Mouse (Mus musculus): ENCODE data around the gene Htr6. TPM values are rescaled to one million over a fixed set of nuclear protein-coding genes. Genes with fewer than 3 reads are reported as not detected.

The Htr6 gene
- polyA plus RNA-seq, 1 experiment from 2014 or later = 0.11 TPM

DNA sequence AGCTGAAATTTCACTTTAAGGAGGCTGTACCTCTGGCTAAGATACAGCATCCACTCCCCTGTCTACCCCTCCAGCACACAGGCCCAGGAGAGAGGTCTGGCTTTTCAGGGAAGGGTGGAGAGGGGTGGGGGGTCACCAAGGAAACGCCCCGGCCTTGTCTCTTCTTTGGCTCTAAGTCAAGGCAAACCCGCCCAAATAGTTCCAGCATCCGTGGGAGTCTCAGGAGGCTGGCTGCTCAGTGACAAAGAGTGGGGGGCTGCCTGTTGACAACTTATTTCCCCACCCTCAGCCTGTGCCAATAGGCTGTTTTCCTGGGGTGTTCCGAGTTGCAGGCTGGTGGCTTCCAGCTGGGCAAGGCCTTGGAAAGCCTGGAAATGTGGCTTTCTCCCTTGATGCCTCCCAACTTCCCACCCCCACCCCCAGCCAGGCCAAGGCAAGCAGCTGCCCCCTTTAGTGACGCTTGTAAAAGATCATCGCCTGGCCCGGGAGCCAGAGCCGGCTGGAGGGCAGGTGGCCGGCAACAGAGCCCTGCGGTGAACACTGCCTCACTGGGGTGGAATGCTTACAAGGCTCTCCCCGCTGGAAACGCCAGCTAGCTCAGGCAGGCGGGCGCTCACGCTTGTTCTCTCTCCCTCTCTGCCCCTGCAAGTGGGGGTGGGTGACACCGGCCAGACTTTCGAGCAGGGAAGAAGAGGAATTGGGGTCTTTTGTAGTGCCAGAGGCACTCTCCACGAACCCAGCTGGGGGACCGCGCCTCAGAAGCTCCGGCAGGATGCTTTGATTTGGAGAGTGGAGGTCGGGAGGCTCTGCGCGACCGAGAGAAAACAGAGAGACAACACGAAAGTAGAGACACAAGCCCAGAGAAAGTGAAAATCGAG is 16.3 kb upstream of the Htr6 start:
- ATAC-seq (ENCODE audit: insufficient read depth, low FRiP score, low TSS enrichment) (peak; percentile 48; the same call in 1 of the 2 replicates), DNase-seq (ENCODE audit: low spot score) (peak; percentile 60)
- Histone ChIP-seq H3K4me1 (ENCODE audit: control insufficient read depth, insufficient read depth, low read length) (peaks cover 13% of the 10 kb centered on the region), H3K9me3 (ENCODE audit: control insufficient read depth, low read length) (no peaks in the 10 kb centered on the region), H3K9ac (ENCODE audit: low read length) (peak overlapping the region; percentile 67), H3K4me3 (ENCODE audit: low read depth, low read length) (peak overlapping the region; percentile 56), H3K27ac (ENCODE audit: low read depth, low read length) (no peak overlapping the region), H3K27me3 (ENCODE audit: control insufficient read depth, insufficient read depth, low read length) (peaks cover 37% of the 10 kb centered on the region), H3K36me3 (ENCODE audit: control insufficient read depth, insufficient read depth, low read length) (no peaks in the 10 kb centered on the region), H3K4me2 (ENCODE audit: low read depth) (peak overlapping the region; percentile 82)
- 4% methylated on average over 28 of the region's 28 CpGs for WGBS

GRCm38 (mm10) chr4:139091066-139091465 is 15.7 kb upstream of the Htr6 start:
- ATAC-seq (ENCODE audit: insufficient read depth, low FRiP score, low TSS enrichment) = no peak

DNA sequence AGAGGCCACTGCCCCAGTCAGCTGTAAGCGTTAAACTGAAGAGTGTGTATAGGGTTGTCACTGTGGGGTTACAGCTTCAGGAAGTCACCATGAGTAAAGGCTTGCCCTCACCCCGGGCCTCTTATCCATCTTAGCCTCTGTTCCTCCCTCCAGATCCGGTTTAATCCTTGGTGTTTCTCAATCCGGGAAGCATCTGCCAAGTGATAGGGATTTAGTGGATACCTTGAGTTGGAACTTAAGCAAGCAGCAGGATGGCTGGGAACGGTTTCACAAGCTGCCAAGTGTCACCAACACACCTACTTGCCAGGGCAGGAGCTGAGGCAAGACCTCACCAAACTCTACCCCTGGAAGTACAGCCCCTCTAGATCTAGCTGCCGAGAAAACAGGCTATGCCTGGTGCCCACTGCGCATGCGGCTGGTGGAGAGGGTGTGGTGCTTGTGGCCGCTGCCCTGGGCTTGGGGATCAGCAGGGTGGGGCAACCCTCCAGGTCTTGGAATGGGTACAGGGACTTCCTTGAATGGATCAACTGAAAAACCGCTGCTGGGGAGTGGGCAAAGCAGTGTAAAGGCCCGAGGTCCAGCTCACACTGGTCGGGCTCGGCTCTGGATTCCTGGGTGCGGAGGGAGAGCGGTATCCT is 15.1 kb upstream of the Htr6 start:
- Histone ChIP-seq H3K4me1 (ENCODE audit: control insufficient read depth, insufficient read depth, low read length) (peaks cover 13% of the 10 kb centered on the region), H3K27ac (ENCODE audit: low read depth, low read length) (no peak overlapping the region), H3K4me2 (ENCODE audit: low read depth) (no peak overlapping the region), H3K27me3 (ENCODE audit: control insufficient read depth, insufficient read depth, low read length) (peaks cover 37% of the 10 kb centered on the region), H3K36me3 (ENCODE audit: control insufficient read depth, insufficient read depth, low read length) (no peaks in the 10 kb centered on the region), H3K9ac (ENCODE audit: low read length) (no peak overlapping the region), H3K9me3 (ENCODE audit: control insufficient read depth, low read length) (no peaks in the 10 kb centered on the region), H3K4me3 (ENCODE audit: low read depth, low read length) (no peak overlapping the region)
- WGBS = 64% methylated on average over 15 of the region's 15 CpGs
- DNase-seq (ENCODE audit: low spot score) = no peak
- no peak for ATAC-seq (ENCODE audit: insufficient read depth, low FRiP score, low TSS enrichment)

More at GRCm38 (mm10) chr4:139091066-139091465, 15.7 kb upstream of the Htr6 start:
- no peak overlapping the region; the same call in 1 of the 2 replicates for H3K9ac ChIP-seq (ENCODE audit: low read length)
- H3K27me3 ChIP-seq (ENCODE audit: control insufficient read depth, insufficient read depth, low read length) = peaks cover 37% of the 10 kb centered on the region
- H3K36me3 ChIP-seq (ENCODE audit: control insufficient read depth, insufficient read depth, low read length) = no peaks in the 10 kb centered on the region
- no peaks in the 10 kb centered on the region for H3K9me3 ChIP-seq (ENCODE audit: control insufficient read depth, low read length)
- H3K4me3 ChIP-seq (ENCODE audit: low read depth, low read length) = no peak overlapping the region
- WGBS = 26% methylated on average over 7 of the region's 7 CpGs
- peak overlapping the region; percentile 82 for H3K4me2 ChIP-seq (ENCODE audit: low read depth)
- peaks cover 13% of the 10 kb centered on the region for H3K4me1 ChIP-seq (ENCODE audit: control insufficient read depth, insufficient read depth, low read length)
- no peak overlapping the region for H3K27ac ChIP-seq (ENCODE audit: low read depth, low read length)
- DNase-seq (ENCODE audit: low spot score) = no peak

GRCm38 (mm10) chr4:139088982-139089671 is 13.8 kb upstream of the Htr6 start:
- no peaks in the 10 kb centered on the region for H3K36me3 ChIP-seq (ENCODE audit: control insufficient read depth, insufficient read depth, low read length)
- no peak overlapping the region for H3K4me2 ChIP-seq (ENCODE audit: low read depth)
- H3K4me1 ChIP-seq (ENCODE audit: control insufficient read depth, insufficient read depth, low read length) = peaks cover 13% of the 10 kb centered on the region
- H3K4me3 ChIP-seq (ENCODE audit: low read depth, low read length) = no peak overlapping the region
- no peaks in the 10 kb centered on the region for H3K9me3 ChIP-seq (ENCODE audit: control insufficient read depth, low read length)
- no peak for ATAC-seq (ENCODE audit: insufficient read depth, low FRiP score, low TSS enrichment)
- peaks cover 37% of the 10 kb centered on the region for H3K27me3 ChIP-seq (ENCODE audit: control insufficient read depth, insufficient read depth, low read length)
- WGBS = 62% methylated on average over 9 of the region's 9 CpGs
- H3K9ac ChIP-seq (ENCODE audit: low read length) = no peak overlapping the region
- H3K27ac ChIP-seq (ENCODE audit: low read depth, low read length) = no peak overlapping the region
- no peak for DNase-seq (ENCODE audit: low spot score)

- 69% methylated on average over 4 of the region's 4 CpGs for WGBS
- H3K27me3 ChIP-seq (ENCODE audit: control insufficient read depth, insufficient read depth, low read length) = peaks cover 18% of the 10 kb centered on the region; the same call in 1 of the 2 replicates
Observed at GRCm38 (mm10) chr4:139086984-139087383, 11.6 kb upstream of the Htr6 start.

GRCm38 (mm10) chr4:139086037-139086436 is 10.7 kb upstream of the Htr6 start:
- Histone ChIP-seq H3K4me2 (ENCODE audit: low read depth) (no peak overlapping the region), H3K4me3 (ENCODE audit: low read depth, low read length) (no peak overlapping the region), H3K9ac (ENCODE audit: low read length) (no peak overlapping the region), H3K36me3 (ENCODE audit: control insufficient read depth, insufficient read depth, low read length) (no peaks in the 10 kb centered on the region), H3K27me3 (ENCODE audit: control insufficient read depth, insufficient read depth, low read length) (peaks cover 9% of the 10 kb centered on the region; the same call in 1 of the 2 replicates), H3K4me1 (ENCODE audit: control insufficient read depth, insufficient read depth, low read length) (peaks cover 15% of the 10 kb centered on the region), H3K9me3 (ENCODE audit: control insufficient read depth, low read length) (no peaks in the 10 kb centered on the region), H3K27ac (ENCODE audit: low read depth, low read length) (no peak overlapping the region)
- ATAC-seq (ENCODE audit: insufficient read depth, low FRiP score, low TSS enrichment) (no peak), DNase-seq (ENCODE audit: low spot score) (peak; percentile 83)
- 22% methylated on average over 5 of the region's 5 CpGs for WGBS

More at GRCm38 (mm10) chr4:139086984-139087383, 11.6 kb upstream of the Htr6 start:
- no peak overlapping the region for H3K4me2 ChIP-seq (ENCODE audit: low read depth)
- no peak for ATAC-seq (ENCODE audit: insufficient read depth, low FRiP score, low TSS enrichment)
- H3K4me3 ChIP-seq (ENCODE audit: low read depth, low read length) = no peak overlapping the region
- H3K4me1 ChIP-seq (ENCODE audit: control insufficient read depth, insufficient read depth, low read length) = peaks cover 23% of the 10 kb centered on the region
- no peak overlapping the region for H3K27ac ChIP-seq (ENCODE audit: low read depth, low read length)
- no peak overlapping the region for H3K9ac ChIP-seq (ENCODE audit: low read length)
- no peak for DNase-seq (ENCODE audit: low spot score)
- H3K9me3 ChIP-seq (ENCODE audit: control insufficient read depth, low read length) = no peaks in the 10 kb centered on the region
- no peaks in the 10 kb centered on the region for H3K36me3 ChIP-seq (ENCODE audit: control insufficient read depth, insufficient read depth, low read length)

DNA sequence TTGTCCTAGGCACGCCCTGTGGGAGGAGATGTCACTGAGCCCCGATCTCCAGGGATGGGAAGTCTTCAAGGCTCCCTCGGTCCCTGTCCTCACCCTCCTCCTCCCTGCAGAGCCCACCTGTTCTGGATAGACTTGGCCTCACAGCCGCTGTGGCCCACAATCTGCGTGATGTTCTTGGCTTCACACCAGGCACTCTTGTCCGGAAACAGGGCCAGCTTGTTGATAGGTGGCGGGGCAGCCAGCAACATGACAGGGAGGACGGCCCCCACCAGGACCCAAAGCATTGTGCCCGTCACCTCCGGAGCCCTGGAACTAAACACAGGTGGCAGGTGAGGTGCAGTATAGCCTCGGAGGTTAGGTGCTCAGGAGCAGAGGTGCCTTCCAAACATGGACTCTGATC is 10.0 kb upstream of the Htr6 start:
- peaks cover 13% of the 10 kb centered on the region for H3K4me1 ChIP-seq (ENCODE audit: control insufficient read depth, insufficient read depth, low read length)
- no peaks in the 10 kb centered on the region for H3K9me3 ChIP-seq (ENCODE audit: control insufficient read depth, low read length)
- no peak overlapping the region for H3K27ac ChIP-seq (ENCODE audit: low read depth, low read length)
- H3K36me3 ChIP-seq (ENCODE audit: control insufficient read depth, insufficient read depth, low read length) = no peaks in the 10 kb centered on the region
- no peak overlapping the region for H3K4me2 ChIP-seq (ENCODE audit: low read depth)
- H3K27me3 ChIP-seq (ENCODE audit: control insufficient read depth, insufficient read depth, low read length) = peaks cover 2% of the 10 kb centered on the region; the same call in 1 of the 2 replicates
- ATAC-seq (ENCODE audit: insufficient read depth, low FRiP score, low TSS enrichment) = no peak
- WGBS = 76% methylated on average over 11 of the region's 11 CpGs
- no peak overlapping the region for H3K9ac ChIP-seq (ENCODE audit: low read length)
- H3K4me3 ChIP-seq (ENCODE audit: low read depth, low read length) = no peak overlapping the region
- DNase-seq (ENCODE audit: low spot score) = no peak

DNA sequence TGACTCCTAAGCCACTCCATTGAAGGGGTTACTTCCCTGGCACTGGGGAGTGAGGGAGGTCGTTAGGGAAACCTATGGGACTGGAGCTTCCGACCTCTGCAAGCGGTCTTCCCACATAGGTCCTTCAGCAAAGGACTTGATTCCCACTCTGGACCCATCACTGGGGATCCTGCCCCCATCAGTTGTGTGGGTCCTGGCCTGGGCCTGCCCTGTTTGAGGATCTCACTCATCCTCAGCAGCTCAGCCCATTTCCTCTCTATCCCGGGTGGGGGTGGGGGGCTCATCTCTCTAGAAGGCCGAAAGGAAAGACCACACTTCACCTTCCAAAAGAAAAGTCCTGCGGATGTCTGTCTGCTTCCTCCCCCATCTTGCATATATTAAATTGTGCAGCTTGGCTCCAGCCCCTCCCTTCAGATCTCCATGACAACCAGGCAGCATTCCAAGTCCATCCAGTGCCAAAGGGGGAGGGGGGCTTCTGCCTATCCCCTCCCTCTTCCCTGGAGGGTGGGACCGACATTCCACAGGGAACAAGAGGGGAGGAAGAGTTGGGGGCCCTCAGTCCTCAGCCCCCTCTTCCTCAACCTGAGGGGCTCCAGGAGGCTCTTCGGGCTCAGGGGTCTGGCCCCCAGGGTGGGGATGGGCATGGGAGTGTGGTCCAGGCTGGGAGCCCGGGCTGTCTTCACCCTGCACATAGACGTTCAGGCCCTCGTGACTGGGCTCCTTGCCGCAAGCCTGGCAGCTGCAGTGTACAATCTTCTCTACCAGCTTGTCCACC is 7.6 kb upstream of the Htr6 start:
- Histone ChIP-seq H3K27me3 (ENCODE audit: control insufficient read depth, insufficient read depth, low read length) (no peaks in the 10 kb centered on the region), H3K4me1 (ENCODE audit: control insufficient read depth, insufficient read depth, low read length) (peaks cover 10% of the 10 kb centered on the region), H3K27ac (ENCODE audit: low read depth, low read length) (no peak overlapping the region), H3K4me2 (ENCODE audit: low read depth) (no peak overlapping the region), H3K9ac (ENCODE audit: low read length) (peak overlapping the region; percentile 31; the same call in 1 of the 2 replicates), H3K9me3 (ENCODE audit: control insufficient read depth, low read length) (no peaks in the 10 kb centered on the region), H3K4me3 (ENCODE audit: low read depth, low read length) (no peak overlapping the region), H3K36me3 (ENCODE audit: control insufficient read depth, insufficient read depth, low read length) (no peaks in the 10 kb centered on the region)
- DNase-seq (ENCODE audit: low spot score) = peak; percentile 60
- ATAC-seq (ENCODE audit: insufficient read depth, low FRiP score, low TSS enrichment) = peak; percentile 61
- 45% methylated on average over 12 of the region's 12 CpGs for WGBS

All from neural tube, embryonic 11.5 days (tissue).